Mouse (Mus musculus) T-helper 1 cell (primary cell): ENCODE data around the gene Mrln.

Experiments
- in situ Hi-C: fragments of 300-600 bp; cut with MboI, MseI; formaldehyde crosslinking; loops from one replicate; pipeline ENCODE4 v1.15.1; 2025; ENCODE audit warnings: high pct_unique_total_duplicates

The Mrln gene

DNA sequence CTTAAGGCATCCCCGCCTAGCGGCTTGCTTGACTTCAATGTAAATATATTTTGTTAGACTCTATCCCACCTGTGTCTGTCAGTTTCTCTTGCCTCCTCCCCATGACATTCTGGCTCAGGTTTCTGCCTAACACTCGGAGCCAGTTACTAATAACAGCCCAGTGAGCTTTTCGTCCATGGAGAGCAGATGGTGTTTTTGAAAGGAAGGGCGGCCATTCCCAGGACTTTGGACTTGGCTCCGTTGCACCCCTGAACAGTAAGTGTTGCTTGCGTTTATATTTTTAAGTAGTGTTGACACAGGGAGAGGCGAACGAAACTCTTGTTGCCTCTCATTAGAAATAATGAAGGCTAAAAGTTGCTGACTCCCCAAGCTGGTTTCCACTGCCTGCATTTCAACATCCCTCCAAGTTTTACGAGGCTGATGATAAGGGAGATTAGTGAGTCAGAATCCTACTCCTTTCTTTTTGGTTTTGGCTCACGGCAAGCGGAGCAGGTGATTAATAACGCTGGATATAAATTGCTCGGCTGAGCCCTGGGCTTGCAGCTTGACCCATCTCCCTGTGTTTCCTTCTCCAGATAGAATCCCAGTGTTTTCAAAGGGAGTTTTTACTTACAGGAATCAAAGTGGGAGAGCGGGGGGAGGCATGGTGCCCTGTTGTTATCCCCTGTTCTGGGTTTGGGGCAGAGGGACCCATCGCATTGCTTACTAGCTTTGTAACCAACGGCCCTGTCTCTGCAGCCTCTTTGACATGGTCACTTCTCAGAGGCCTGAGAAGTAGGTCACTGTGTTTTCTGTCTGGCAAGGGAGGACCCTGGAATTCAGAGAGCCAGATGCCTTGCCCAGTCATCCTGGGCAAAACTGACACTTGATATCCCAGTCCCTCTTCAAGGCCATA lies at the start of gene Mrln:
TSS of gene Mrln (plus strand) at position 160 of the 895 bp plus-strand sequence.
- in situ Hi-C loops: no loop called here

GRCm38 (mm10) chr10:70156431-70157165 lies 47.9 kb upstream of the Mrln start:
- in situ Hi-C loops: no loop called here

- in situ Hi-C loops: no loop called here
Measured at GRCm38 (mm10) chr10:70159651-70160320, 44.7 kb upstream of the Mrln start.

- in situ Hi-C loops: no loop called here
Measured at GRCm38 (mm10) chr10:70160811-70161210, 43.7 kb upstream of the Mrln start.

GRCm38 (mm10) chr10:70161504-70161903 lies 43.0 kb upstream of the Mrln start:
- in situ Hi-C loops: no loop called here

- in situ Hi-C loops: no loop called here
Measured at GRCm38 (mm10) chr10:70163681-70164080, 40.8 kb upstream of the Mrln start.

DNA sequence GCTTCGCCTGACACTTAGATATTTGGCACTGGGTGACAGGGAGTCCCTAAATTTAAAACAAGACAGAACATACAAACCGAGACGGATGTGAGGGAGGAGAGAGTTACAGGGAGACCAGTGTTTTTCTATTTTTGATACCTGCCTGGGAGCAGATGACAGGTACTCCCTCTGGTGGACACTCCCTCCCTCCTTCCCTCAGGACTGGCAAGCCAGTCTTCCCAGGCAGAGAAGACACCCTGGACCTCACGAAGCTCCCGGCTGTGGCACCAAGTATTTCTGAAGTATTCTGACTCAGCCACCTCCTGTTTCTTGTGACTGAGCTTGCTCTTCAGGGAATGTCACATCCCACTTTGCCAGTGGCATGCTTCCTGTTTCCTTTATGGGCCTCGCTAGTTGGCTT lies 38.6 kb upstream of the Mrln start:
- in situ Hi-C loops: no loop called here

DNA sequence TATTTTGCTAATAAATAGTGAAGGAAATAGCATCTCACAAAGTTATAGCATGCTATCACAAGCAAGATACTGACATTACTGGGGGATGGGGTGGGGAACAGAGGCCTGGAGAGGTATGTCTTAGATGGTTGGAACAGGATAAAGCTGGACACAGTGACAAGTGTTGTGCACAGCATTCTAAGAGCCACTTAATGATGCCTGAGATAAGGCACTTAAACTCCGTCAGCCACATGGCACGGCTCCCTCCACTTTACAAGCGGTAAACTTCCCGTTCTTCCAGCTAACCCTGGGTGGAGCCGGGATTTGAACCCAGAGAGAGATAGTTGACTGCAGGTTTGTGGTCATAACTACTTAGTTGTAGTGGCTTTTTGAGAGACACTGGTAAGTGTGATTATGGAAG lies 38.0 kb upstream of the Mrln start:
- in situ Hi-C loops: no loop called here

- in situ Hi-C loops: no loop called here
Measured at GRCm38 (mm10) chr10:70167625-70168024, 36.8 kb upstream of the Mrln start.

- in situ Hi-C loops: no loop called here
Measured at GRCm38 (mm10) chr10:70168396-70168795, 36.1 kb upstream of the Mrln start.

DNA sequence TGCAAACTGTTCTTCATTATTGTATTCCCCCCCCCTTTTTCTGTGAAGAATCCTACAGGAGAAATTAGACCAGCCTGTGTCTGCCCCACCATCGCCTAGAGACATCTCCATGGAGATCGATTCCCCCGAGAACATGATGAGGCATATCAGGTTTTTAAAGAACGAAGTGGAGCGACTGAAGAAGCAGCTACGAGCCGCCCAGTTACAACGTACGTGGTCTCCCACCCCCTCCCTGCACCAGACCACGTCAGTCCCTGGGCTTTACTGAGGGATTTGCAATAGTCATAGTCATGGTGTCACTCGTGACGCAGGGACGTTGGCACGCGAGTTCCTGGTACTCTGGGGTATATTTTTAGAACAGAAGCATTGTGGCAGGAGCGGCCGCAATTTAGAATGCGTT lies 35.4 kb upstream of the Mrln start:
- in situ Hi-C loops: no loop called here

DNA sequence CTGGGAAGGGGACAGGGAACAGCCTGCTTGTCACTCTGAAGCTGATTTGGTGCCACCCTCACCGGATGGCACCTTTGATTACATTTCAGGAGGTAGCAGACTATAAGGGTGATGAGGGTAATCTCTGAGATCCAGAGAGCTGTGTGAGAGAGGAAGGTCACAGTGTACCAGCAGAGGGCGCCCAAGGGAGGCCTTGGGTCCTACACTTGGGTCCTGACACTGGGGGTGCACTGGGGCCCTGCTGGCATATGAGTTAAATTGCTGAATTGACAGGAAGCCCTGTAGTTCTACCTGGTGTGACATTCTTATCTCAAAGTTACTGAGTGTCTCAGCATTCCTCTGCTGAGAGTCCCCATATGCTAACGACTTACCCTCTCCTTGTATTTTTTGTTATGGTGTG lies 31.1 kb upstream of the Mrln start:
- in situ Hi-C loops: no loop called here

GRCm38 (mm10) chr10:70174494-70175190 lies 29.8 kb upstream of the Mrln start:
- in situ Hi-C loops: no loop called here

GRCm38 (mm10) chr10:70180727-70181126 lies 23.7 kb upstream of the Mrln start:
- in situ Hi-C loops: no loop called here

- in situ Hi-C loops: no loop called here
Measured at GRCm38 (mm10) chr10:70181279-70181972, 23.0 kb upstream of the Mrln start.

DNA sequence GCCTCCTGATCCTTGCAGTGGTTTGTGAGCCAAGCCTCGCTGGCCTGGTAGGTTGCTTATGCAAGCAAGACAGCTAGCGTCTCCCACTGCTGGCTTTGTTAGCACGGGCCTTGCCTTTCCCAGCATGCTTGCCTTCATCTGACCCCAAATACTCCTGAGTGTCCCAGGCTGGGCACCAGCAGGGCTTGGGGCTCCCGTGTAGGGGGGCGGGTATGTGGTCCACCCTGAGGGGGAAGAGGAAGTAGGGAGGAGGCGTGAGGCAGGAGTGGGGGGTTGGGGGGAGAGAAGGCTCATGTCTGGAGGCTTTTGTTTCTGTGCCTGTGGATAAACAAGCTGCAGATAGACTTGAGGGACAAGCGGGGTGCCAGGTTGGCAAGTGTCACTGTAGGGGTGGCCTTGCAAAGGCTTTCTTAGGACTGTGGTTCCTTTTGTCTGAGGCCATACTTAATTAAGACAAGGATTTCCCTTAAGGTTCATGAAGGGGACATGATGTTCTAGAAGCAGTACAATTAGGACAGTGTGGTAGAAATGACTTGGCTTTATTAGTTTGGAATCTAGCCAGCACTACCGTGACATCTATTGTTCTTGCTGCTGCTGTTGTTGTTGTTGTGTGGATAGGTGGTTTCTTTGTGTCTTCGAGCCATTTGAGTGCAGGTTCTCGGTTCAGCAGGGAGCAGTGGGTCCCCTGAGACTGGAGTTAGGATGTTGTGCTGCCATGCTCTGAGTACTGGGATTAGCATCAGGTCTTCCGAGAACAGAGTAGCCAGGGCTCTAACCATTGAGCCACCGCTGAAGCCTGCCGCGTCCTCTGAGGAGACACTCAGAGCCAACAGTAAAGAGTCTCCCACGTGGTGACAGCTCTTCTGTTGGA lies 21.0 kb upstream of the Mrln start:
- in situ Hi-C loops: no loop called here

DNA sequence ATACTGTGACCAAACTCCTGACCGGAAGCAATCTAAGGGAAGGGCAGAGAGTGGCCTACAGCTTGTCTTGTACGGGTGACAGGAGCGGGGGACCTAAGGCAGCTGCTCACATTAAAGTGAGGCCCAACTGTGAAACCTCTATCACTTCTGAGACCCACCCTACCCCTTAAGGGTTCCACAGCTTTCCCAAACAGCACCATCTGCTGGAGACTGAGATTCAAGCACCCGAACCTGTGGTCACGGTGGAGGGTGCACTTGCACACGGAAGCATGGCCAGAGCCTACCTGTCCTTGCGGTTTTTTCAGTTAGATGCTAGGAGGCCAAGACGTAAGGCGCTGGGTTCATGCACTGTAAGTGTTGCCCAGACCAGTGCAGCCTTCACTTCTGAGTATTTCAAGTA lies 18.3 kb upstream of the Mrln start:
- in situ Hi-C loops: no loop called here

- in situ Hi-C loops: no loop called here
Measured at GRCm38 (mm10) chr10:70186586-70186985, 17.9 kb upstream of the Mrln start.

- in situ Hi-C loops: no loop called here
Measured at GRCm38 (mm10) chr10:70189864-70190263, 14.6 kb upstream of the Mrln start.

DNA sequence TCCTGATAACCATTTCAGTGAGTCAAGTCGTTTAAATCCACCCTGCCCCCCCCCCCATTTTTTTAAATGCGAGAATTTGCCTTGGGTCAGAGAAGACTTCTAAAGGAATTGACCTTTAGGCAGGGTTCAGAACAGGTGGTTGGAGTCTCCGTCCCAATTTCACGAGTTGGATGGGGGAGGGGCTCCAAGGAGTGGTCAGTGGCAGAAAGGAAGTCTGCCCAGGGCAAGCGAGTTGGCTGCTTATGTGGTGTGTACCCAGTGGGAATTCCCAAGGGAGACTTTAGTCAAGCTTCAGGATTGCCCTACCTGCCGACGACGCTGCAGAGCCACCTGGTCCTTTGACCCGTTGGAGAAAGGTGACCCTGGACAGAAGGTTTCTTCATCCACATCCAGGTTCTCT lies 10.2 kb upstream of the Mrln start:
- in situ Hi-C loops: no loop called here
